Mouse (Mus musculus) C2C12 (cell line): ENCODE measurements around the gene Gm20388.

Experiments used
- CTCF ChIP-seq: IDR thresholded peaks from one replicate; pipeline ENCODE4 v1.5.1; 2011; ENCODE audit not compliant: control insufficient read depth, insufficient read depth, insufficient read length
- USF1 ChIP-seq: IDR thresholded peaks from one replicate; pipeline ENCODE4 v1.6.1; 2011; ENCODE audit warnings: low read depth, mild to moderate bottlenecking, control low read depth, moderate library complexity

- TF ChIP-seq CTCF (no peak), USF1 (no peak)
These were observed 716.7 kb downstream of the Gm20388 start for GRCm38 (mm10) chr8:120627298-120627697.
